Mouse (Mus musculus) MEL (cell line): ENCODE data around the gene Uncx. TPM values are rescaled to one million over a fixed set of nuclear protein-coding genes. Genes with fewer than 3 reads are reported as not detected.
A peak's percentile ranks its signal among the peaks of the same experiment; 100 is the strongest.

ENCODE experiments used
- DNase-seq: peaks from one replicate; pipeline ENCODE4 v3.0.0; 2011; ENCODE audit warnings: low read depth, low spot score
- H3K27ac ChIP-seq: 2 replicates; pipeline ENCODE4 v1.5.1; 2012; ENCODE audit warnings: low read depth, mild to moderate bottlenecking, control low read depth, low read length, moderate library complexity; ENCODE audit not compliant: control insufficient read depth
- H3K27me3 ChIP-seq, 2 experiments: fragments of 150-350 bp in 1 of 2; sonication (generic) in 1 of 2; 2 replicates each; pipeline ENCODE4 v1.6.1; 2012; ENCODE audit warnings: low read length in 2 of 2, mild to moderate bottlenecking in 2 of 2, improper control_type of control experiment in 1 of 2, moderate library complexity in 1 of 2; ENCODE audit not compliant: insufficient read depth in 2 of 2, control insufficient read depth in 1 of 2
- H3K36me3 ChIP-seq, 2 experiments: 2 replicates each; pipeline ENCODE4 v1.6.1; 2012 to 2014; ENCODE audit warnings: low read length in 2 of 2, improper control_type of control experiment in 1 of 2, inconsistent platforms in 1 of 2, mild to moderate bottlenecking in 1 of 2; ENCODE audit not compliant: insufficient read depth in 2 of 2, control insufficient read depth in 1 of 2
- H3K4me1 ChIP-seq, 2 experiments: fragments of 150-350 bp in 1 of 2; sonication (generic) in 1 of 2; 2 replicates each; pipeline ENCODE4 v1.6.1; 2012; ENCODE audit warnings: low read length in 2 of 2, improper control_type of control experiment in 1 of 2, mild to moderate bottlenecking in 1 of 2; ENCODE audit not compliant: insufficient read depth in 2 of 2, control insufficient read depth in 1 of 2
- H3K4me3 ChIP-seq, 2 experiments: fragments of 150-350 bp in 1 of 2; sonication (generic) in 1 of 2; 2 replicates each; pipeline ENCODE4 v1.5.1; 2012; ENCODE audit warnings: low read depth in 2 of 2, low read length in 2 of 2, mild to moderate bottlenecking in 2 of 2, moderate library complexity in 2 of 2, control low read depth in 1 of 2, improper control_type of control experiment in 1 of 2; ENCODE audit not compliant: control insufficient read depth in 1 of 2, insufficient read depth in 1 of 2
- H3K79me2 ChIP-seq: 2 replicates; pipeline ENCODE4 v1.6.1; 2012; ENCODE audit warnings: mild to moderate bottlenecking, low read length, moderate library complexity; ENCODE audit not compliant: control insufficient read depth, poor library complexity, insufficient read depth
- H3K9ac ChIP-seq: 2 replicates; pipeline ENCODE4 v1.6.1; 2012; ENCODE audit warnings: low read depth, mild to moderate bottlenecking, control low read depth, low read length, moderate library complexity; ENCODE audit not compliant: control insufficient read depth, poor library complexity, severe bottlenecking
- H3K9me3 ChIP-seq: fragments of 150-350 bp; sonication (generic); replicated peaks from 2 replicates; pipeline ENCODE4 v1.6.1; 2012; ENCODE audit warnings: mild to moderate bottlenecking, low read length, improper control_type of control experiment, moderate library complexity; ENCODE audit not compliant: insufficient read depth
- CHD2 ChIP-seq: IDR thresholded peaks from 2 replicates; pipeline ENCODE4 v1.6.1; 2011; ENCODE audit warnings: low read length, improper control_type of control experiment
- CTCF ChIP-seq, 3 experiments: IDR thresholded peaks in 2 of 3; conservative IDR thresholded peaks in 1 of 3; 2 replicates each; pipeline ENCODE4 v1.5.1; 2011 to 2012; ENCODE audit warnings: low read length in 3 of 3, low read depth in 2 of 3, mild to moderate bottlenecking in 2 of 3, improper control_type of control experiment in 1 of 3, inconsistent platforms in 1 of 3, mixed read lengths in 1 of 3, moderate library complexity in 1 of 3; ENCODE audit not compliant: control insufficient read depth in 1 of 3, insufficient read depth in 1 of 3, poor library complexity in 1 of 3, severe bottlenecking in 1 of 3
- EP300 ChIP-seq, 2 experiments: IDR thresholded peaks; 2 replicates each; pipeline ENCODE4 v1.6.1; 2011; ENCODE audit warnings: improper control_type of control experiment in 2 of 2, low read length in 2 of 2, low read depth in 1 of 2, mild to moderate bottlenecking in 1 of 2
- GATA1 ChIP-seq: IDR thresholded peaks from 2 replicates; pipeline ENCODE4 v1.6.1; 2011; ENCODE audit warnings: low read depth, low read length, improper control_type of control experiment
- POLR2A ChIP-seq, 2 experiments: IDR thresholded peaks; 2 replicates each; pipeline ENCODE4 v1.6.1; 2011 to 2012; ENCODE audit warnings: low read length in 2 of 2, mild to moderate bottlenecking in 2 of 2, control low read depth in 1 of 2, improper control_type of control experiment in 1 of 2, low read depth in 1 of 2, moderate library complexity in 1 of 2; ENCODE audit not compliant: control insufficient read depth in 1 of 2, insufficient read depth in 1 of 2, poor library complexity in 1 of 2
- SIN3A ChIP-seq: IDR thresholded peaks from 2 replicates; pipeline ENCODE4 v1.6.1; 2012; ENCODE audit warnings: low read length, improper control_type of control experiment, inconsistent platforms
- SMC3 ChIP-seq: IDR thresholded peaks from 2 replicates; pipeline ENCODE4 v1.6.1; 2011; ENCODE audit warnings: low read depth, low read length, improper control_type of control experiment
- TBP ChIP-seq: IDR thresholded peaks from 2 replicates; pipeline ENCODE4 v1.8.0; 2011; ENCODE audit warnings: low read depth, low read length, improper control_type of control experiment
- ZNF384 ChIP-seq: IDR thresholded peaks from 2 replicates; pipeline ENCODE4 v1.6.1; 2012; ENCODE audit warnings: low read depth, mild to moderate bottlenecking, inconsistent platforms, low read length, improper control_type of control experiment
- polyA plus RNA-seq, 2 experiments: library from polyadenylated mRNA; stranded (reverse) in 1 of 2; unstranded in 1 of 2; fragments of >175 nt in 1 of 2; fragments of >200 nt in 1 of 2; gene quantifications; 2 replicates each; pipeline versions ENCODE4 v1.2.1 to v1.2.4; 2012; ENCODE audit warnings: low replicate concordance in 2 of 2, low read depth in 1 of 2; ENCODE audit not compliant: insufficient read length in 2 of 2, insufficient read depth in 1 of 2, missing spikeins in 1 of 2
- total RNA-seq: library from RNA; depleted of rRNA; stranded (reverse); fragments of 300-350 nt; gene quantifications from 2 replicates; pipeline ENCODE4 v1.2.3, GENCODE M21; 2012

Gene Uncx
- total and polyA plus RNA-seq, 3 experiments, result not detected

GRCm38 (mm10) chr5:139495019-139495669 lies 48.1 kb upstream of the Uncx start:
- no peaks in the 10 kb centered on the region for H3K79me2 ChIP-seq
- H3K9me3 ChIP-seq, result no peaks in the 10 kb centered on the region
- H3K27me3 ChIP-seq, result peaks cover 0 to 9% of the 10 kb centered on the region in 2 experiments; a peak in 3 of 4 replicates
- H3K4me3 ChIP-seq, result no peak overlapping the region
- H3K4me1 ChIP-seq, result no peaks in the 10 kb centered on the region
- no peak overlapping the region for H3K9ac ChIP-seq
- H3K36me3 ChIP-seq, result no peaks in the 10 kb centered on the region
- peak; percentile 20 for DNase-seq
- no peak for TF ChIP-seq CHD2
- TF ChIP-seq ZNF384, result 0 out of 2 replicates have a peak, but pooled peaks have one; percentile 18
- no peak for TF ChIP-seq TBP
- no peak for TF ChIP-seq SIN3A
- no peak for TF ChIP-seq POLR2A (IDR thresholded peaks at IDR 0.05; ENCODE audit: control insufficient read depth in 1 of 2, insufficient read depth in 1 of 2, low read depth in 1 of 2, low read length in 2 of 2, poor library complexity in 1 of 2)
- TF ChIP-seq GATA1, result no peak
- TF ChIP-seq EP300 (IDR thresholded peaks at IDR 0.05; ENCODE audit: low read depth in 1 of 2, low read length in 2 of 2), result no peak
- TF ChIP-seq, all 39 proteins: peak for 1
- H3K27ac ChIP-seq, result no peak overlapping the region

- H3K27ac ChIP-seq, result no peak overlapping the region
- DNase-seq, result no peak
- TF ChIP-seq CTCF (IDR thresholded peaks at IDR 0.05 in 2 of 3, conservative IDR thresholded peaks at IDR 0.05 in 1 of 3; ENCODE audit: control insufficient read depth in 1 of 3, insufficient read depth in 1 of 3, low read depth in 2 of 3, low read length in 3 of 3, poor library complexity in 1 of 3, severe bottlenecking in 1 of 3) (peak; percentile 34 to 44 (median 37)), SMC3 (peak; percentile 24; the same call in 1 of the 2 replicates), SIN3A (no peak)
- no peaks in the 10 kb centered on the region for H3K9me3 ChIP-seq
- no peak overlapping the region for H3K9ac ChIP-seq
- no peaks in the 10 kb centered on the region for H3K79me2 ChIP-seq
- H3K27me3 ChIP-seq, result peaks cover 0 to 10% of the 10 kb centered on the region in 2 experiments; a peak in 3 of 4 replicates
- no peaks in the 10 kb centered on the region for H3K4me1 ChIP-seq
- H3K36me3 ChIP-seq, result no peaks in the 10 kb centered on the region
- no peak overlapping the region for H3K4me3 ChIP-seq
These were observed 46.4 kb upstream of the Uncx start for GRCm38 (mm10) chr5:139496939-139497338.

DNA sequence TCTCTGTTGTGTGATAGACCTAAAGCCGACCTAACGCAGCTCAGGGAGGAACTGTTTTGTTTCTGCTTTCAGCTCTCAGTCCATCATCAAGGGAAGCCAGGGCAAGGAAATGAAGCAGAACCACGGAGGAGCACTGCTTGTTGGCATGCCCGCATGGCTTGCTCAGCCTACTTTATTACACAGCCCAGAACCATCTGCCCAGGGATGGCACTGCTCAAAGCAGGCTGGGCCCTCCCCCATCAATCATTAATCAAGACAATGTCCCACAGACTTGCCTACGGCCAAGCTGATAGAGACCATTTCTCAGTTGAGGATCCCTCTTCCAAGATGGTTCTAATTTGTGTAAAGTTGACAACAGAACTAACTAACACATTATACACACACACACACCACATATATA lies 44.5 kb upstream of the Uncx start:
- Histone ChIP-seq H3K27ac (no peak overlapping the region), H3K79me2 (no peaks in the 10 kb centered on the region), H3K4me1 (no peaks in the 10 kb centered on the region), H3K9ac (no peak overlapping the region), H3K9me3 (no peaks in the 10 kb centered on the region), H3K36me3 (no peaks in the 10 kb centered on the region), H3K4me3 (no peak overlapping the region), H3K27me3 (peaks cover 0 to 13% of the 10 kb centered on the region in 2 experiments; a peak in 3 of 4 replicates)
- no peak for TF ChIP-seq EP300 (IDR thresholded peaks at IDR 0.05; ENCODE audit: low read depth in 1 of 2, low read length in 2 of 2)
- no peak for DNase-seq
